Mouse (Mus musculus) bone marrow macrophage, adult 2 months (primary cell): ENCODE results near the gene Esp6.
"Not testable (repeated sequence)": the region's sequence is repeated elsewhere in the genome, so short reads cannot be mapped to it uniquely, and the experiment has no call there.

Experiments
- CTCF ChIP-seq: IDR thresholded peaks from 2 replicates; pipeline ENCODE4 v1.5.1; 2012; ENCODE audit warnings: low read depth, mild to moderate bottlenecking, low read length, moderate library complexity
- POLR2A ChIP-seq: IDR thresholded peaks from 2 replicates; pipeline ENCODE4 v1.6.1; 2012; ENCODE audit warnings: mild to moderate bottlenecking, low read depth, low read length, borderline replicate concordance

DNA sequence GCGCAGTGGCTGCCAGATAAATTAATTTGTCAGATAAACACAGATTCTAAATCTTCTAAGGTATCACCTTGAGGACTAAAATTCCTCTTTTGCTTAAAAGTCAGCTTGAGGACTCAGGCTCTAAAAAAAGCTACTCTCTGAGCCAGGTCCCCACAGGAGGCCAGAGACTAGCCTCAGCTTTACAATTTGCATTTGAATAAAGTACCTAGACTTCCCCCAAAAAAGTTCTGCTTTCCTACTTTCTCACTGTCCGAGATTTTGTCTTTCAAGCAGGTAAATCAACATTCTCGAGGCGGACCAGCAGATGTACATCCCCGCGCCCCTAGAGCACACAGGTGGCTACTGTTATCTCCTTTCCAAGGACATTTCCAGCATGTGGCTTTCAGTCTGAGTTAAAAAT is 22.6 kb downstream of the Esp6 start:
- not testable (repeated sequence) for TF ChIP-seq CTCF, POLR2A
